Mouse (Mus musculus) lung, adult 2 months (tissue): Measurements from ENCODE around the gene Ganab.

Experiments used
- CTCF ChIP-seq: fragments of 200-500 bp; IDR thresholded peaks from 2 replicates; pipeline ENCODE4 v1.5.1; 2011; ENCODE audit warnings: mild to moderate bottlenecking, low read length, control low read depth; ENCODE audit not compliant: insufficient read depth
- POLR2A ChIP-seq: fragments of 200-500 bp; IDR thresholded peaks from 2 replicates; pipeline ENCODE4 v1.6.1; 2011; ENCODE audit warnings: low read depth, mild to moderate bottlenecking, control low read depth, low read length, borderline replicate concordance; ENCODE audit errors: extremely low read depth

DNA sequence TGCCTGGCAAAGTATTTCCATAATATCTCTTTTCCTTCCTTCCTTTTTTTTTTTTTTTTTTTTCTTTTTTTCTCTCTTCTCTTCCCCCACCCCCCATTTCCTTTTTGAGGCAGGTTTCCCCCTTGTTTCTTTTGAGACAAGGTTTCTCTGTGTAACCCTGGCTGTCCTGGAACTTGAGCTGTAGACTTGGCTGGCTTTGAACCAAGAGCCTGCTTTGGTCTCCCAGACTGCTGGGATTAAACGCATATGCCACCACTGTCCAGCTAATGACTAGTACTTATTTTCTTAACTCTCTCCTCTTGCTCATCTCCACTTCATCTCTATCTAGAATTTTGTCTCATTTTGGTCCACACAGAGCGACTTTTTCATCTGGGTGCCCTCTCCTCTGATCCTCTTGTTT, 45.2 kb downstream of the Ganab start:
- no peak for TF ChIP-seq POLR2A
- no peak for TF ChIP-seq CTCF
